Mouse (Mus musculus): ENCODE measurements around the gene M6pr. TPM values are rescaled to one million over a fixed set of nuclear protein-coding genes. Genes with fewer than 3 reads are reported as not detected.

The M6pr gene
- total and polyA plus RNA-seq, 3 experiments, result 27.4 to 552 (median 190) TPM

DNA sequence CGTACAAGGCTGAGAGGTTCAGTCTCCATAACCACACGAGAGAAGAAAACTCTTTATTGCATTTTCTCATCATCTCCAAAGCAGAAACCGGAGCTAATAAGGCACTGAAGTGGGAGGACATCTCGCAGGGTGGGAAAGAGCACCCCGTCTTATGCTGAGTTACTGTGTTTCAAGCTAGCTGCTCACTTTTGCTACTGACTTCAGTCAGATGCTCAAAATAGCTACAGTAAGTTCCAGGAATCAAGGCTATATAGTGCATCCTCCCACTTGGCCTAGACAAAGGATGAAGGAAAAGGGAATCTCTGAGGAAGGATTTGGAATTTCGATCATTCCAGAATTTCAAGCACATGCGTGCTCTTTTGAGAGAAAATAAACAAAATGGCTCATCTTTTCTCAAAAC is 32.0 kb upstream of the M6pr start:
- ATAC-seq (ENCODE audit: extremely low read depth, insufficient number of reproducible peaks, low FRiP score, poor library complexity, severe bottlenecking), result no peak
- no peaks in the 10 kb centered on the region for H3K27me3 ChIP-seq (ENCODE audit: insufficient read depth, low read length)
- no peak for TF ChIP-seq CTCF (IDR thresholded peaks at IDR 0.05; ENCODE audit: low read depth, low read length)
- TF ChIP-seq TAL1 (conservative IDR thresholded peaks at IDR 0.05; ENCODE audit: low read depth, low read length), result no peak
- TF ChIP-seq POLR2AphosphoS5 (IDR thresholded peaks at IDR 0.05; ENCODE audit: insufficient replicate concordance, low read depth, low read length), result no peak
- TF ChIP-seq GATA1 (IDR thresholded peaks at IDR 0.05; ENCODE audit: borderline replicate concordance, low read length), result no peak
- TF ChIP-seq GATA2 (IDR thresholded peaks at IDR 0.05; ENCODE audit: borderline replicate concordance, low read depth, low read length), result no peak

DNA sequence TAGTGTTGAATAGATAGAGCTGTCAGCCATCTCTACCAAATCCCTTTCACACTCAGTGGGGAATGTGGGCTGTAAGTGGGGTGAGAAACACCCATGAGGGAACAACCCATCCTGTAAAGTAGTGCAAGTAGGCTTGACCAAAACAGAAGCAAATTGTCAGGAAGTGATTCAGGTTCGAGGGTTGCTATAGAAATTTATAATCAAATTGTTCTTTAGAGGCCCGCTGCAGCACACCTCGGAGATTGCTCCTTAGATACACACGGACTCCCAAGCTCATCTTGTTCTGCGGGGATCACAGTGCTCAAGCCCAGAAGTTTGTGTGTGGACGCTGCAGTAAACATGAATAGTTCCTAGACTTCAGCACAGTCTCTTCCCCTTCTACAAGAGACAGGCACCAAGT is 25.7 kb upstream of the M6pr start, which contains the start of gene Klrg1:
TSS of gene Klrg1 (minus strand) at position 101 of the 400 bp plus-strand sequence.
- DNase-seq (ENCODE audit: low spot score), result no peak
- H3K36me3 ChIP-seq (replicated peaks), result no peaks in the 10 kb centered on the region
- no peaks in the 10 kb centered on the region for H3K9me3 ChIP-seq (replicated peaks)
- H3K4me1 ChIP-seq (ENCODE audit: insufficient read depth, low read depth, low read length), result peaks cover 11% of the 10 kb centered on the region
- no peak for TF ChIP-seq CTCF (IDR thresholded peaks at IDR 0.05; ENCODE audit: low read depth, low read length)
- ATAC-seq (ENCODE audit: extremely low read depth, insufficient number of reproducible peaks, low FRiP score, poor library complexity, severe bottlenecking), result no peak
- H3K4me3 ChIP-seq (ENCODE audit: low read depth, low read length), result no peak within 1 kb of the TSS
- H3K27me3 ChIP-seq (ENCODE audit: insufficient read depth, low read length), result no peaks in the 10 kb centered on the region

More for the DNA sequence above, 32.0 kb upstream of the M6pr start:
- Histone ChIP-seq H3K4me1 (ENCODE audit: insufficient read depth, low read depth, low read length) (peaks cover 38% of the 10 kb centered on the region), H3K36me3 (replicated peaks) (no peaks in the 10 kb centered on the region), H3K9me3 (replicated peaks) (no peaks in the 10 kb centered on the region), H3K4me3 (ENCODE audit: low read depth, low read length) (no peak overlapping the region)
- no peak for DNase-seq (ENCODE audit: low spot score)

- Histone ChIP-seq H3K9me3 (replicated peaks) (no peaks in the 10 kb centered on the region), H3K36me3 (replicated peaks) (no peaks in the 10 kb centered on the region), H3K27me3 (ENCODE audit: insufficient read depth, low read length) (no peaks in the 10 kb centered on the region), H3K4me3 (ENCODE audit: low read depth, low read length) (no peak overlapping the region), H3K4me1 (ENCODE audit: insufficient read depth, low read depth, low read length) (peaks cover 11% of the 10 kb centered on the region)
- TF ChIP-seq POLR2AphosphoS5 (IDR thresholded peaks at IDR 0.05; ENCODE audit: insufficient replicate concordance, low read depth, low read length) (no peak), CTCF (IDR thresholded peaks at IDR 0.05; ENCODE audit: low read depth, low read length) (no peak)
- no peak for DNase-seq (ENCODE audit: low spot score)
- ATAC-seq (ENCODE audit: extremely low read depth, insufficient number of reproducible peaks, low FRiP score, poor library complexity, severe bottlenecking), result no peak
Observed at GRCm38 (mm10) chr6:122283429-122283828, 25.1 kb upstream of the M6pr start.

GRCm38 (mm10) chr6:122284304-122284703 is 24.2 kb upstream of the M6pr start:
- H3K4me3 ChIP-seq (ENCODE audit: low read depth, low read length), result no peak overlapping the region
- H3K4me1 ChIP-seq (ENCODE audit: insufficient read depth, low read depth, low read length), result peaks cover 20% of the 10 kb centered on the region
- no peaks in the 10 kb centered on the region for H3K27me3 ChIP-seq (ENCODE audit: insufficient read depth, low read length)
- no peak for TF ChIP-seq GATA1 (IDR thresholded peaks at IDR 0.05; ENCODE audit: borderline replicate concordance, low read length)
- no peak for TF ChIP-seq CTCF (IDR thresholded peaks at IDR 0.05; ENCODE audit: low read depth, low read length)
- TF ChIP-seq POLR2AphosphoS5 (IDR thresholded peaks at IDR 0.05; ENCODE audit: insufficient replicate concordance, low read depth, low read length), result no peak
- TF ChIP-seq GATA2 (IDR thresholded peaks at IDR 0.05; ENCODE audit: borderline replicate concordance, low read depth, low read length), result no peak
- TF ChIP-seq TAL1 (conservative IDR thresholded peaks at IDR 0.05; ENCODE audit: low read depth, low read length), result no peak
- ATAC-seq (ENCODE audit: extremely low read depth, insufficient number of reproducible peaks, low FRiP score, poor library complexity, severe bottlenecking) (no peak), DNase-seq (ENCODE audit: low spot score) (no peak)
- no peaks in the 10 kb centered on the region for H3K36me3 ChIP-seq (replicated peaks)
- H3K9me3 ChIP-seq (replicated peaks), result no peaks in the 10 kb centered on the region

GRCm38 (mm10) chr6:122284823-122285222 is 23.7 kb upstream of the M6pr start:
- H3K36me3 ChIP-seq (replicated peaks), result no peaks in the 10 kb centered on the region
- DNase-seq (ENCODE audit: low spot score), result no peak
- H3K9me3 ChIP-seq (replicated peaks), result no peaks in the 10 kb centered on the region
- no peak for TF ChIP-seq GATA2 (IDR thresholded peaks at IDR 0.05; ENCODE audit: borderline replicate concordance, low read depth, low read length)
- TF ChIP-seq POLR2AphosphoS5 (IDR thresholded peaks at IDR 0.05; ENCODE audit: insufficient replicate concordance, low read depth, low read length), result no peak
- TF ChIP-seq CTCF (IDR thresholded peaks at IDR 0.05; ENCODE audit: low read depth, low read length), result no peak
- TF ChIP-seq GATA1 (IDR thresholded peaks at IDR 0.05; ENCODE audit: borderline replicate concordance, low read length), result no peak
- TF ChIP-seq TAL1 (conservative IDR thresholded peaks at IDR 0.05; ENCODE audit: low read depth, low read length), result no peak
- no peak overlapping the region for H3K4me3 ChIP-seq (ENCODE audit: low read depth, low read length)
- H3K27me3 ChIP-seq (ENCODE audit: insufficient read depth, low read length), result no peaks in the 10 kb centered on the region
- peaks cover 21% of the 10 kb centered on the region for H3K4me1 ChIP-seq (ENCODE audit: insufficient read depth, low read depth, low read length)
- no peak for ATAC-seq (ENCODE audit: extremely low read depth, insufficient number of reproducible peaks, low FRiP score, poor library complexity, severe bottlenecking)

DNA sequence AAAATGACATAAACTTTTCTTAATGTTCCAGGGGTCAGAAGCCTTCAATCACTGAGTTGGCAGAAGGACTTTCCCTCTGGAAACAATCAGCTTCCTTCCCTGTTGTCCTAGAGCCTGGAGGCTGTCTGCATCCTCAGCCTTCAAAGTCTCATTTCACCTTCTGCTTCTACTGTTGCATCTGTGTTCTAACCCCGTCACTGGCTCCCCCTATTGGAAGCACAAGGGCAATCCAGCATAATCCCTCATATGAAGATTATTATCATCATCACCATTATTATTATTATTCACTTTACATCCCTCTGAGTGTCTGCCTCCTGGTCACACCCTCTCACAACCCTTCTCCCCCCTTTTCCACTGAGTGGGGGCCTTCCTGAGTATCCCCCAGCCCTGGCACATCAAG is 20.3 kb upstream of the M6pr start:
- peak; percentile 38; the same call in 1 of the 2 replicates for ATAC-seq (ENCODE audit: extremely low read depth, insufficient number of reproducible peaks, low FRiP score, poor library complexity, severe bottlenecking)
- H3K4me1 ChIP-seq (ENCODE audit: insufficient read depth, low read depth, low read length), result peaks cover 39% of the 10 kb centered on the region

GRCm38 (mm10) chr6:122289313-122289712 is 19.2 kb upstream of the M6pr start:
- H3K4me1 ChIP-seq (ENCODE audit: insufficient read depth, low read depth, low read length), result peaks cover 47% of the 10 kb centered on the region
- ATAC-seq (ENCODE audit: extremely low read depth, insufficient number of reproducible peaks, low FRiP score, poor library complexity, severe bottlenecking), result peak; percentile 40; the same call in 1 of the 2 replicates
- TF ChIP-seq TAL1 (conservative IDR thresholded peaks at IDR 0.05; ENCODE audit: low read depth, low read length) (no peak), POLR2AphosphoS5 (IDR thresholded peaks at IDR 0.05; ENCODE audit: insufficient replicate concordance, low read depth, low read length) (no peak), GATA1 (IDR thresholded peaks at IDR 0.05; ENCODE audit: borderline replicate concordance, low read length) (no peak), CTCF (IDR thresholded peaks at IDR 0.05; ENCODE audit: low read depth, low read length) (no peak), GATA2 (IDR thresholded peaks at IDR 0.05; ENCODE audit: borderline replicate concordance, low read depth, low read length) (no peak)

More for the DNA sequence above, 20.3 kb upstream of the M6pr start:
- no peak overlapping the region for H3K4me3 ChIP-seq (ENCODE audit: low read depth, low read length)
- DNase-seq (ENCODE audit: low spot score), result no peak
- no peaks in the 10 kb centered on the region for H3K36me3 ChIP-seq (replicated peaks)
- TF ChIP-seq POLR2AphosphoS5 (IDR thresholded peaks at IDR 0.05; ENCODE audit: insufficient replicate concordance, low read depth, low read length) (no peak), GATA2 (IDR thresholded peaks at IDR 0.05; ENCODE audit: borderline replicate concordance, low read depth, low read length) (no peak), CTCF (IDR thresholded peaks at IDR 0.05; ENCODE audit: low read depth, low read length) (peak; percentile 20; the same call in 1 of the 2 replicates)
- H3K9me3 ChIP-seq (replicated peaks), result no peaks in the 10 kb centered on the region
- no peaks in the 10 kb centered on the region for H3K27me3 ChIP-seq (ENCODE audit: insufficient read depth, low read length)

More at GRCm38 (mm10) chr6:122289313-122289712, 19.2 kb upstream of the M6pr start:
- Histone ChIP-seq H3K9me3 (replicated peaks) (no peaks in the 10 kb centered on the region), H3K36me3 (replicated peaks) (no peaks in the 10 kb centered on the region), H3K4me3 (ENCODE audit: low read depth, low read length) (no peak overlapping the region), H3K27me3 (ENCODE audit: insufficient read depth, low read length) (no peaks in the 10 kb centered on the region)
- no peak for DNase-seq (ENCODE audit: low spot score)

All from G1E (cell line).